Mouse (Mus musculus) stomach, embryonic 15.5 days (tissue): ENCODE results near the gene Camta1. TPM values are rescaled to one million over a fixed set of nuclear protein-coding genes. Genes with fewer than 3 reads are reported as not detected.

Experiments used
- ATAC-seq: fragments of 200-750 bp; cut with Nextera tagmentation; 2 replicates; pipeline ENCODE4 v1.8.0; 2017; ENCODE audit warnings: low read depth, moderate number of reproducible peaks, moderate TSS enrichment; ENCODE audit not compliant: insufficient read depth, low FRiP score
- H3K27ac ChIP-seq: fragments of 300-500 bp; sonication (generic); 2 replicates; pipeline ENCODE4 v1.5.1; 2015; ENCODE audit warnings: mild to moderate bottlenecking, inconsistent platforms
- H3K27me3 ChIP-seq: fragments of 300-500 bp; sonication (generic); replicated peaks from 2 replicates; pipeline ENCODE4 v1.6.1; 2015; ENCODE audit warnings: inconsistent platforms
- H3K36me3 ChIP-seq: fragments of 300-500 bp; sonication (generic); 2 replicates; pipeline ENCODE4 v1.6.1; 2015; ENCODE audit warnings: inconsistent platforms
- H3K4me1 ChIP-seq: fragments of 300-500 bp; sonication (generic); 2 replicates; pipeline ENCODE4 v1.6.1; 2015; ENCODE audit warnings: inconsistent platforms
- H3K4me2 ChIP-seq: fragments of 300-500 bp; sonication (generic); 2 replicates; pipeline ENCODE4 v1.6.1; 2015; ENCODE audit warnings: mild to moderate bottlenecking, inconsistent platforms
- H3K4me3 ChIP-seq: fragments of 300-500 bp; sonication (generic); replicated peaks from 2 replicates; pipeline ENCODE4 v1.5.1; 2015; ENCODE audit warnings: inconsistent platforms
- H3K9ac ChIP-seq: fragments of 300-500 bp; sonication (generic); 2 replicates; pipeline ENCODE4 v1.6.1; 2015; ENCODE audit warnings: inconsistent platforms
- H3K9me3 ChIP-seq: fragments of 300-500 bp; sonication (generic); 2 replicates; pipeline ENCODE4 v1.6.1; 2016; ENCODE audit warnings: inconsistent platforms
- WGBS: fragments of 180-500 bp; shearing (Covaris S2); methylation state at CpG from one replicate; pipeline ENCODE4 v1.1.7; 2015; 5-methylcytosine and 5-hydroxymethylcytosine counted together
- polyA plus RNA-seq: library from polyadenylated mRNA; unstranded; fragments of >200 nt; fragmentation: Nextera tagmentation; extraction: Ambion mirVana; gene quantifications from 2 replicates; pipeline ENCODE4 v1.2.1, GENCODE M21; 2015

Camta1 gene
- polyA plus RNA-seq, 1 experiment from 2014 or later: 63.7 TPM

DNA sequence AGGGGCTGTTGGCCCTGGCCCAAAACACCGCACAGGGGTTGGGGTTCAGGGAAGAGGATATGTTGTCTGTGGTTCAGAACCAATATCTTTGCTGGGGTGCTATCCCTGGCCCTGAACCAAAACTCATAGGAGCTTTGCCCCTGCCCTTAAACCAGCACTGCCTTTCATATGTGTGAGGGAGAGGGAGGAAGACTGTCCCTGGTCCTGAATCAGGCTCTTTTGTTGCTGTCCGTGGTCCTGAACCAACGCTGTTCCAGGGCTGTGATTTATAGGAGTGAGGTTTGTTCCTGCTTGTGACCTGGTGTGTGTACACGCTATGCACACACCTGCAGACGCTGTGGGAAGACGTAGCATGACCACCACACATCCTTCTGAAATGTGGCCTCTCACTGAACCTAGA, 256.8 kb downstream of the Camta1 start:
- H3K27ac ChIP-seq: no peak overlapping the region
- H3K4me3 ChIP-seq: no peak overlapping the region
- H3K36me3 ChIP-seq: no peaks in the 10 kb centered on the region
- 33% methylated on average over 6 of the region's 6 CpGs for WGBS
- peak; percentile 66; the same call in 1 of the 2 replicates for ATAC-seq
- no peaks in the 10 kb centered on the region for H3K27me3 ChIP-seq
- H3K9me3 ChIP-seq: no peaks in the 10 kb centered on the region
- no peak overlapping the region for H3K9ac ChIP-seq
- H3K4me1 ChIP-seq: no peaks in the 10 kb centered on the region
- H3K4me2 ChIP-seq: no peak overlapping the region

GRCm38 (mm10) chr4:151604481-151604880, 257.2 kb downstream of the Camta1 start:
- WGBS: 8% methylated on average over 16 of the region's 16 CpGs
- H3K27me3 ChIP-seq: no peaks in the 10 kb centered on the region
- no peaks in the 10 kb centered on the region for H3K36me3 ChIP-seq
- no peak overlapping the region for H3K4me2 ChIP-seq
- H3K27ac ChIP-seq: no peak overlapping the region
- ATAC-seq: peak; percentile 88; the same call in 1 of the 2 replicates
- H3K4me1 ChIP-seq: no peaks in the 10 kb centered on the region
- no peak overlapping the region for H3K9ac ChIP-seq
- no peak overlapping the region for H3K4me3 ChIP-seq
- no peaks in the 10 kb centered on the region for H3K9me3 ChIP-seq

DNA sequence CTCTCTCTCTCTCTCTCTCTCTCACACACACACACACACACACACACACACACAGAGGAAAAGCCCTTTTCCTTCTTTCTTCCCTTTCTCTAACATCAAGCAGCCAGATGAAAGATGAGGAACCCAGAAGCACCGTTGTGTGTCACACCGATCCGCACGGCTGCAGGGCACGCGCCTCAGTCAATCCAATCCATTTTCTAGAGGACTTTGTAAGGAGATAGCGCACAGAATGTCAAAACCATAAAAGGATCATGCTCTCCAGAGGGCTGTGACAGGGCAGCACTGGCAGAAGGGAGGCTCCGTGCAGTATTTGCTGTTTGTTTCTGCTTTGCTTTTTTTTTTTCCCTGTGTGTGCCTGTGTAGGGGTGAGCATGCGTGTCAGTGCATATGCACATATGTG, 258.1 kb downstream of the Camta1 start:
- H3K27me3 ChIP-seq: no peaks in the 10 kb centered on the region
- no peaks in the 10 kb centered on the region for H3K9me3 ChIP-seq
- H3K4me1 ChIP-seq: no peaks in the 10 kb centered on the region
- 83% methylated on average over 9 of the region's 9 CpGs for WGBS
- no peaks in the 10 kb centered on the region for H3K36me3 ChIP-seq
- no peak overlapping the region for H3K9ac ChIP-seq
- ATAC-seq: no peak
- no peak overlapping the region for H3K4me3 ChIP-seq
- H3K4me2 ChIP-seq: no peak overlapping the region
- H3K27ac ChIP-seq: no peak overlapping the region

- H3K9ac ChIP-seq: no peak overlapping the region
- no peak overlapping the region for H3K4me2 ChIP-seq
- no peaks in the 10 kb centered on the region for H3K36me3 ChIP-seq
- 53% methylated on average over 8 of the region's 8 CpGs for WGBS
- no peaks in the 10 kb centered on the region for H3K4me1 ChIP-seq
- no peak overlapping the region for H3K4me3 ChIP-seq
- no peaks in the 10 kb centered on the region for H3K9me3 ChIP-seq
- H3K27me3 ChIP-seq: no peaks in the 10 kb centered on the region
- no peak overlapping the region for H3K27ac ChIP-seq
- no peak for ATAC-seq
These were observed 266.6 kb downstream of the Camta1 start for GRCm38 (mm10) chr4:151595116-151595515.

- ATAC-seq: no peak
- Histone ChIP-seq H3K9ac (no peak overlapping the region), H3K27ac (no peak overlapping the region), H3K4me2 (no peak overlapping the region), H3K4me1 (no peaks in the 10 kb centered on the region), H3K9me3 (no peaks in the 10 kb centered on the region), H3K4me3 (no peak overlapping the region), H3K27me3 (no peaks in the 10 kb centered on the region), H3K36me3 (no peaks in the 10 kb centered on the region)
- WGBS: 67% methylated on average over 7 of the region's 7 CpGs
These were observed 268.6 kb downstream of the Camta1 start for GRCm38 (mm10) chr4:151593042-151593441.

GRCm38 (mm10) chr4:151586074-151586473, 275.6 kb downstream of the Camta1 start:
- no peak overlapping the region for H3K4me3 ChIP-seq
- H3K36me3 ChIP-seq: no peaks in the 10 kb centered on the region
- no peak overlapping the region for H3K4me2 ChIP-seq
- H3K4me1 ChIP-seq: no peaks in the 10 kb centered on the region
- no peaks in the 10 kb centered on the region for H3K27me3 ChIP-seq
- no peak for ATAC-seq
- no peaks in the 10 kb centered on the region for H3K9me3 ChIP-seq
- H3K9ac ChIP-seq: no peak overlapping the region
- H3K27ac ChIP-seq: no peak overlapping the region
- WGBS: 66% methylated on average over 9 of the region's 9 CpGs

DNA sequence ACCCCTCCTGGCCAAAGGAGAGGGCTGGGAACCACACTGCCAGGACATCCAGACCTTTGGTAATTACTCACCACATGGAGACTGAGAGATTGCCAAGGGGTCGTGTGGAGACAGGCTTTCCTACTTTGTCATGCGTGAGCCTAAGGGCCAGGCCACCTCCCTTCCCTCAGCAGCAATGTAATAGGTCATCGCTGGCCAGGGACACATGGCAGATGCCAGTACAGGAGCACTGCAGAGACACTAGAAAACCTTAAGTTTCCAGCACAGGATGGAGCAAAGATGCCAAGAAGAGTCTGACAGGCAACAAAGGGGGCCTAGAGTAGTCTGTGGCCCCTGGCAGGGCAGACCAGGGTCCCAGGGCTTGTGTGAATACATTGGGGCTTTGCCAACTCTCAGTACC, 283.7 kb downstream of the Camta1 start:
- 64% methylated on average over 3 of the region's 3 CpGs for WGBS
- no peak for ATAC-seq
- no peaks in the 10 kb centered on the region for H3K36me3 ChIP-seq

GRCm38 (mm10) chr4:151576291-151577108, 285.2 kb downstream of the Camta1 start:
- WGBS: 68% methylated on average over 15 of the region's 15 CpGs
- Histone ChIP-seq H3K4me1 (no peaks in the 10 kb centered on the region), H3K36me3 (no peaks in the 10 kb centered on the region), H3K4me3 (no peak overlapping the region), H3K4me2 (no peak overlapping the region), H3K27ac (no peak overlapping the region), H3K9ac (no peak overlapping the region), H3K9me3 (no peaks in the 10 kb centered on the region), H3K27me3 (no peaks in the 10 kb centered on the region)
- ATAC-seq: no peak

More for the DNA sequence above, 283.7 kb downstream of the Camta1 start:
- H3K9me3 ChIP-seq: no peaks in the 10 kb centered on the region
- no peak overlapping the region for H3K4me2 ChIP-seq
- no peak overlapping the region for H3K9ac ChIP-seq
- H3K4me1 ChIP-seq: no peaks in the 10 kb centered on the region
- H3K4me3 ChIP-seq: no peak overlapping the region
- H3K27ac ChIP-seq: no peak overlapping the region
- H3K27me3 ChIP-seq: no peaks in the 10 kb centered on the region

GRCm38 (mm10) chr4:151572716-151573115, 289.0 kb downstream of the Camta1 start:
- no peaks in the 10 kb centered on the region for H3K4me1 ChIP-seq
- H3K27me3 ChIP-seq: no peaks in the 10 kb centered on the region
- H3K4me2 ChIP-seq: no peak overlapping the region
- no peak overlapping the region for H3K27ac ChIP-seq
- no peaks in the 10 kb centered on the region for H3K36me3 ChIP-seq
- H3K9me3 ChIP-seq: no peaks in the 10 kb centered on the region
- no peak overlapping the region for H3K9ac ChIP-seq
- no peak for ATAC-seq
- no peak overlapping the region for H3K4me3 ChIP-seq
- WGBS: 55% methylated on average over 5 of the region's 5 CpGs

DNA sequence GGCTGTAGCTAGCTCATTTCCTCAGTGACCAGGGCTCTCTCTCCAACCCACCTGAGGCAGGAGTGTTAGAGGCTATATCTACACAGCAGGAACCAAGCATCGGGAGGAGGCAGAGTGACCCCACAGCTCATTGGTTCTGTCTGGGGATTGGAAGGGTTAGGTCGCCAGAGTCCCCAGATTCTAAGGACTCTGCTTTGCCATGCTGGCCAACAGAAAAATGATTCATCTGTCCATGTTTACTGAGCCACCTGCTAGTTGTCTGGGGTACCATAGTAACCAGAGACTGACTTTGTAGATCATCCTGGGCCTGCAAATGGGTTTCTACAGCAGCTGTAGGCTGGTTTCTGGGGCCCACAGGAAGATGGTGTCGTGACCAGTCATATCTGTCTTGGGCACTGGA, 292.1 kb downstream of the Camta1 start:
- H3K9me3 ChIP-seq: no peaks in the 10 kb centered on the region
- no peak overlapping the region for H3K4me2 ChIP-seq
- no peaks in the 10 kb centered on the region for H3K4me1 ChIP-seq
- WGBS: 76% methylated on average over 3 of the region's 3 CpGs
- H3K27me3 ChIP-seq: no peaks in the 10 kb centered on the region
- no peak overlapping the region for H3K4me3 ChIP-seq
- ATAC-seq: no peak
- no peak overlapping the region for H3K9ac ChIP-seq
- no peak overlapping the region for H3K27ac ChIP-seq
- no peaks in the 10 kb centered on the region for H3K36me3 ChIP-seq

- Histone ChIP-seq H3K9me3 (no peaks in the 10 kb centered on the region), H3K4me3 (no peak overlapping the region), H3K27me3 (no peaks in the 10 kb centered on the region), H3K4me2 (no peak overlapping the region), H3K27ac (no peak overlapping the region), H3K9ac (no peak overlapping the region), H3K36me3 (no peaks in the 10 kb centered on the region), H3K4me1 (no peaks in the 10 kb centered on the region)
- ATAC-seq: no peak
- WGBS: 60% methylated on average over 7 of the region's 7 CpGs
These were observed 292.8 kb downstream of the Camta1 start for GRCm38 (mm10) chr4:151568887-151569286.

DNA sequence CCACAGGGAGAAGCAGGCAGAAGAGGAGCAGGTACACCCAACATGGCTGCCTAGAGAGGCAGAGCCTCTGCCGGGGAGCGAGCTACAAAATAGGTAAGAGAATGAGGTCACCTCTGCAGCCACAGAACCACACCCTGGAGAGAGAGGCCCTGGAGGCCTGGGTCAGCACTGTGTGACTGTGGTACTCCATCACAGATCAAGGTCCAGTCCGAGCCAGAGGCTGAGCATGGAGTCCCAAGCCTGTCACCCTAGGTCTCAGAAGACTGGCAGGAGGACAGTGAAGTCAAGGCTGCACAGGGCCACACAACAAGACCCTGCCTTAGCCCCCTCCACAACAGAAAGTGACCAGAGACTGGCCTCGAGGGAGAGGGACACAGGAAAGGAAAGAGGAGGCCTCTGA, 294.6 kb downstream of the Camta1 start:
- 73% methylated on average over 4 of the region's 4 CpGs for WGBS
- no peak overlapping the region for H3K9ac ChIP-seq
- H3K36me3 ChIP-seq: no peaks in the 10 kb centered on the region
- no peak overlapping the region for H3K27ac ChIP-seq
- H3K4me2 ChIP-seq: no peak overlapping the region
- H3K4me3 ChIP-seq: no peak overlapping the region
- H3K4me1 ChIP-seq: no peaks in the 10 kb centered on the region
- H3K9me3 ChIP-seq: no peaks in the 10 kb centered on the region
- no peaks in the 10 kb centered on the region for H3K27me3 ChIP-seq
- no peak for ATAC-seq

DNA sequence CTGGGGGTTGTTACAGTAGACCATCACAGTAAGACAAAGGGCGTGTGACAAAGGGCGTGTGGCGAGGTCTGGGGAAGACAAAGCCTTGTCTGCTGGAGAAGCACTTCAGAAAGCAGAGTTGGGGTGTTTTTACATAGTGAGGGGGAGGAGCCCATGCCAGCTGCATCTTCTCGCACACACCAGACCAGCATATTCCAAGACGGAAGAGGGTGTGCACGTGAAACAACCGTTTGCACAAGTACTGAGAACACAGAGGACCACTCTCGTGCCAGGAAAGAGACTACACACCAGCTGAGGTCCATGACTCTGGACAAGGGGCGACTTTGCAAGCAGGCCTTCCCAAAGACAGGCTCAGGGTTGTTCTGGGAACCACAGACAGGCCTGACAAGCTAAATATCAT, 306.2 kb downstream of the Camta1 start:
- no peaks in the 10 kb centered on the region for H3K36me3 ChIP-seq

More for the DNA sequence above, 306.2 kb downstream of the Camta1 start:
- Histone ChIP-seq H3K4me3 (no peak overlapping the region), H3K27me3 (no peaks in the 10 kb centered on the region), H3K9me3 (no peaks in the 10 kb centered on the region), H3K4me2 (no peak overlapping the region), H3K4me1 (no peaks in the 10 kb centered on the region), H3K9ac (no peak overlapping the region), H3K27ac (no peak overlapping the region)
- 64% methylated on average over 9 of the region's 9 CpGs for WGBS
- ATAC-seq: no peak
